8 mouse cellular contexts compared by ENCODE assay signal in genomic region chr1:72244317-72245036, GRCm38 (mm10). TPM values are rescaled to one million over a fixed set of nuclear protein-coding genes. Genes with fewer than 3 reads are reported as not detected.
A peak's percentile ranks its signal among the peaks of the same experiment; 100 is the strongest.
DNase-seq lines count a peak whose midpoint lies in the region; ATAC-seq lines count a peak whose summit lies in the region.

No protein-coding gene starts in this region.

- peak; percentile 56; the same call in 1 of the 2 replicates for ATAC-seq in heart, embryonic 15.5 days (replicated peaks; ENCODE audit: insufficient number of reproducible peaks, insufficient read depth, low FRiP score, low read depth)
- peak; percentile 85 for ATAC-seq in liver, embryonic 16.5 days (ENCODE audit: low read depth)

- no peaks in the 10 kb centered on the region for H3K36me3 ChIP-seq in heart, embryonic 15.5 days
- no peaks in the 10 kb centered on the region for H3K36me3 ChIP-seq in liver, embryonic 16.5 days (ENCODE audit: control insufficient read depth, insufficient read depth)

- no peaks in the 10 kb centered on the region for H3K27me3 ChIP-seq in heart, embryonic 15.5 days
- no peaks in the 10 kb centered on the region for H3K27me3 ChIP-seq in liver, embryonic 16.5 days (ENCODE audit: control insufficient read depth, insufficient read depth, low read depth, low read length)

- H3K27ac ChIP-seq in heart, embryonic 15.5 days = peak overlapping the region; percentile 98
- H3K27ac ChIP-seq in liver, embryonic 16.5 days (ENCODE audit: low read length) = peak overlapping the region; percentile 89

- peak; percentile 46 for DNase-seq in adrenal gland, postnatal 14 days
- DNase-seq in adrenal gland, adult (ENCODE audit: inconsistent age in 2 of 2, low spot score in 1 of 2) = no peak
- peak; percentile 36 for DNase-seq in thymus, postnatal 4 days
- no peak for DNase-seq in thymus, postnatal 25 days
- peak; percentile 92 for DNase-seq in retina, postnatal 1 day
- DNase-seq in layer of hippocampus, adult 18-20 months (ENCODE audit: low spot score in 2 of 2) = no peak

- H3K9ac ChIP-seq in heart, embryonic 15.5 days = 0 out of 2 replicates have a peak overlapping the region, but pooled peaks have one; percentile 25
- peak overlapping the region; percentile 76 for H3K9ac ChIP-seq in liver, embryonic 16.5 days (ENCODE audit: low read depth, low read length)

- peak overlapping the region; percentile 56 for H3K4me3 ChIP-seq in heart, embryonic 15.5 days
- H3K4me3 ChIP-seq in liver, embryonic 16.5 days (ENCODE audit: low read depth, low read length) = peak overlapping the region; percentile 19; the same call in 1 of the 2 replicates

- H3K4me2 ChIP-seq in heart, embryonic 15.5 days = peak overlapping the region; percentile 77
- peak overlapping the region; percentile 70 for H3K4me2 ChIP-seq in liver, embryonic 16.5 days (ENCODE audit: low read depth, low read length)

- WGBS in heart, embryonic 15.5 days = under 1% methylated on average over 12 of the region's 12 CpGs
- WGBS in liver, embryonic 16.5 days (ENCODE audit: insufficient replicate concordance) = 1% methylated on average over 12 of the region's 12 CpGs

- H3K9me3 ChIP-seq in heart, embryonic 15.5 days (replicated peaks) = no peaks in the 10 kb centered on the region
- no peaks in the 10 kb centered on the region for H3K9me3 ChIP-seq in liver, embryonic 16.5 days (replicated peaks; ENCODE audit: control insufficient read depth, low read length)

- no peaks in the 10 kb centered on the region for H3K4me1 ChIP-seq in heart, embryonic 15.5 days (replicated peaks)
- peaks cover 3% of the 10 kb centered on the region; the same call in 1 of the 2 replicates for H3K4me1 ChIP-seq in liver, embryonic 16.5 days (ENCODE audit: control insufficient read depth, low read depth, low read length)

RNA-seq across cellular contexts. Expression of gene Mreg, which starts 32.4 kb away (rescaled TPM):
- total RNA-seq in adrenal gland, postnatal 14 days (2021) = 7.5 and 8.0 TPM in 2 replicates
- 6.0 and 15.2 TPM in 2 replicates for polyA plus RNA-seq in heart, embryonic 15.5 days (2015; fragmentation: Nextera tagmentation; extraction: Ambion mirVana)
- polyA plus RNA-seq in liver, embryonic 16.5 days (2015; fragmentation: Nextera tagmentation; extraction: Ambion mirVana) = 8.0 and 8.1 TPM in 2 replicates
- total RNA-seq in layer of hippocampus, adult 18-20 months (2021) = 1 to 10 TPM; 4.7 TPM

RNA-seq across cellular contexts. Expression of gene Pecr, which starts 39.6 kb away (rescaled TPM):
- total RNA-seq in adrenal gland, postnatal 14 days (2021) = 35.9 and 56.7 TPM in 2 replicates
- 21.7 and 23.3 TPM in 2 replicates for polyA plus RNA-seq in heart, embryonic 15.5 days (2015; fragmentation: Nextera tagmentation; extraction: Ambion mirVana)
- polyA plus RNA-seq in liver, embryonic 16.5 days (2015; fragmentation: Nextera tagmentation; extraction: Ambion mirVana) = 75.9 and 84.2 TPM in 2 replicates
- 1 to 10 TPM; 5.6 to 6.3 TPM for total RNA-seq in layer of hippocampus, adult 18-20 months (2021)

RNA-seq across cellular contexts. Expression of gene Tmem169, which starts 39.7 kb away (rescaled TPM):
- 1.3 and 2.3 TPM in 2 replicates for total RNA-seq in adrenal gland, postnatal 14 days (2021)
- 0.68 and 3.1 TPM in 2 replicates for polyA plus RNA-seq in heart, embryonic 15.5 days (2015; fragmentation: Nextera tagmentation; extraction: Ambion mirVana)
- 0.45 and 0.72 TPM in 2 replicates for polyA plus RNA-seq in liver, embryonic 16.5 days (2015; fragmentation: Nextera tagmentation; extraction: Ambion mirVana)
- 10 to 100 TPM; 12.9 to 14.5 TPM for total RNA-seq in layer of hippocampus, adult 18-20 months (2021)

Comparison
In these comparisons a context has a peak if more than half of its experiments do, and no peak if none do; other contexts are left out.
1. DNase-seq: peak in adrenal gland, postnatal 14 days (single experiment), thymus, postnatal 4 days (single experiment) and retina, postnatal 1 day (single experiment); none in adrenal gland, adult (0 of 2), thymus, postnatal 25 days (single experiment) and layer of hippocampus, adult 18-20 months (0 of 2).